Mouse (Mus musculus) monocyte, adult 2 months (primary cell): ENCODE measurements around the gene Lyve1.
"Not testable (repeated sequence)": the region's sequence is repeated elsewhere in the genome, so short reads cannot be mapped to it uniquely, and the experiment has no call there.

Source experiments
- DNase-seq, 2 experiments: peaks; one replicate each; pipeline ENCODE4 v3.0.0; 2022; ENCODE audit warnings: low spot score in 2 of 2, low read depth in 1 of 2

The Lyve1 gene

DNA sequence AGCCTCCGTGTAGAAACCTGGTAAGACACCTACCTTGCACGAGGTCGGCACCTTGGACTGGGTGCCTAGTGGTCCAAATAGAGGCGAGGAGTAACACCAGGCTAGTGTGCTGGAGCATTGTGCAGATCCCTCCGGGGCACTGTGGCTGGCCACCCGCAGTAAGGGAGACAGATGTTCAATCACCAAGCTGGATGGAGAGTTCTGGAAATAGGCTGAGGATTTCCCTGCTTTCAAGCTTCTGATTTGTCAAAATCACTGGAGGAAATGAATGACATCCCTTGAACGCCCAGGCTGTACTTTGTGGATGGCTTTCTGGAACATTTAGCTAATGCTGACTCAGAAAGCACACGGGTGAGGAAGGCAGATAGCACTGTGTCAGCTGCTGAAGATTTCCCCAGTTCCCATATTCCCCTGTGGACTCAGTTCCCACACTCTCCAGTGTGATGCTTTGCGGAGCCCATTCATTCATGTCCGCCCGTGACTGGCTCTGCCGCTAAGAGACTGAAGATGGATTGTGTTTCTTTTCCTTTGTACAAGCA, at the start of gene Lyve1:
Lyve1 (minus strand) TSS at position 489 of the 539 bp plus-strand sequence.
- no peak for DNase-seq

DNA sequence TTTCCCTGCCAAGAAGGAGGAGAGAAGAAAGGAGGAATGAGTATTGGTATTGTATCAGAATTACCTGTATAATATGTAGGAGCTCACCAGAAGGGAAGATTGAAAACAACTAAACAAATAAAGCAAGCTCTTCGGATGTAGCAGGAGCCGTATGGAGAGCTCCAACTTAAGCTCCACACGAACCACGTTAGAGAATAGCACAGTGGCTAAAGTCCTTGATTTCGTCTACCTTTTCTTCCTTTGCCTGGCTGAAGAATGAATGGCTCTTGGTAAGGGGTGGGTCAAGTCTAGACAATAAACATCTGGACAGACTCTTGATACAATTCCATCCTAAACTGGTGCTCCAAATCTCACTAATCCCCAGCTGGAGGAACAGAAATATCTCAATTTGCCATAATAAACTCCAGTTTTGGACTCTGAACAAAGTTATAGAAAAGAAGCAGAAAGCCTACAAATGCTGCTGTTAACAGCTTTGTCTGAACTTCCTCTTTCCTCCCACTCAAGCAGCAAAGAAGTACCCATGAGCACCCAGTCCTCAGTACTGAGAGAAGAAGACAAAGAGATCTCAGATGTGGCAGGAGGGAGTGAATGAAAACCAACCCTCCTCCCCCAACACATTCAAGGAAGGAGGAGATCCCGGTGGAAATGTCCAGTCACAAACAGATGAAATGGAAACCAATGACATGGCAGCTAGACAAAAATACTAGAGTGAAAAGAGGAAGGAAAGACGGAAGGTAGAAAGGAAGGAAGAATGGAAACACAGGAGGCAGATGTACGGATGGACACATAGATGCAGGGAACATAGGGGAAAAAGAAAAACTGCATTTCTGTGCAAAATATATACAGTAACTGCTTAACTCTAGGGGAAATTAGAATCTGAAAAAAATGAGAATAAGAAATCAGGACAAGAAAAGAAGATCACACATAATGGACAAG, 45.4 kb upstream of the Lyve1 start:
- DNase-seq: no peak

DNA sequence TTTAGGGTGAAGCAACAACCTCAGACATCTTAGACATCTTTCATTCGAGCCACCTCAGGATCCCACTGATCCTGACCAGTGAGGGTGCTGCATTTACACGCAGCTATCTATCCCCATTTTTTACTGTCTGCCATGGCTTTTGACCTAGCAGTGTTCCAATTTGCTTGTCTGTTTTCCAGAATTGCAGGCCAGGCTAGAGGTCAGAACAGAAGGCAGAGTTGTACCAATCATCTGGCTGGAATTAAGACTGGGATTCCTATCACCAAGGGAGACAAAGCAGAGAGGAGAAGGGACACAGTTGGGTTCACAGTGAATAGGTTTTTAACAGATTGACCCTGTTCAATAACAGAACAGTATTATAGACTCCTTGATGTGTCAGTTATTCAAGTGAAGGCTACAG, 43.5 kb upstream of the Lyve1 start:
- DNase-seq: no peak

DNA sequence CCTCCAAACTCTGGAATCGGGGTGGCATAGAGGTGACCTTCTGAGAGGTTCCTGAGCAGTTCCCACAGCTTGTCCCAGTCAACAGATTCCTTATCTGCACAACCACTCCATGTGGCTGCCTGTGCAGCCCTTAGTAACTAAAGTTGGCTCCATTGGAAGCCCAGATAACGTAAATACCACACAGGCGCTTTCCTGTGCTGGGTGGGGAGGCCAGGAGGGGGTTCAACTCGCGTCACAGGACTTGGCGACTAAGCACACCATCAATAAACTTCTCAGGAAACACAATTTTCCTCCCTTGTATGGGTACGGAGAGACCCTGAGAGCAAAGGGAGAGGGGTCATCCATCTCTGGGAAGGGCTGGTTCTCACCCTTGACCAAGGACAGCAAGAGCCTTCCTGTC, 40.2 kb upstream of the Lyve1 start:
- DNase-seq: no peak

DNA sequence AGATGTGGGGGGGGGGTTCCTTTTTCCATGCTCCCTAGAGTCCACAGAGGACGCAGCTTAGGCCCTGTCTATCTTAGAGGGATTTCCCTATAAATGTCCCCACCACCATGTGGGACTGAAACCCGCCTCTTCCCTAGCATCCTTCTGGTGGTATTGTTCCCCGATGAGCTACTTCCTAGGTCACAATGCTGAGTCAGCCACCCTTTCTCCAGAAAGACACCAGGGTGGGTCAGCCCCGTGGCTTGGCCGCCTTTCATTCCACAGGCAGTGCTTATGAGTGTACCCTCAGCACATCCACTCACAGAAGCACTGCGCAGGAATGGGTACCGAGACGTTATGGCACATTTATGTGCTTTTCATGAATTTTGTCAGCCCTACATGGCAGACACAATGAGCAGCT, 34.2 kb upstream of the Lyve1 start:
- DNase-seq: no peak

DNA sequence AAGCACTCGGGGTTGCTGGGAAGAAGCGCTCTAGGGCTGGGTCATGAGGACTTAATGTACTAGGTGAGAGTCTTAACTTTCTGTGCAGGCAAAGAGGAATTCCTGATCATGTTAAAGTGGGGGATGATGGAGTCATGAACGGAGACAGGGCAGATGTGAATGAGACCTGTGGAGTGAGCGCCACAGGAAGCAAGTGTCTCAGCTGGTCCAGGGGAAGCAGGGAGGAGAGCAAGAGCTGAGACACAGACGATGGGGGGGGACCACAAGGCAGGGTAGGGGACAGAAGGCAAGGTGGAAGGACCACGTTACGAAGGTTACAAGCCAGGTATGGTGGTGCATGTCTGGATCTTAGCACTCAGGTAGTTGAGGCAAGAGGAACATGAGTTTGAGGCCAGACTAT, 33.4 kb upstream of the Lyve1 start:
- DNase-seq: no peak

DNA sequence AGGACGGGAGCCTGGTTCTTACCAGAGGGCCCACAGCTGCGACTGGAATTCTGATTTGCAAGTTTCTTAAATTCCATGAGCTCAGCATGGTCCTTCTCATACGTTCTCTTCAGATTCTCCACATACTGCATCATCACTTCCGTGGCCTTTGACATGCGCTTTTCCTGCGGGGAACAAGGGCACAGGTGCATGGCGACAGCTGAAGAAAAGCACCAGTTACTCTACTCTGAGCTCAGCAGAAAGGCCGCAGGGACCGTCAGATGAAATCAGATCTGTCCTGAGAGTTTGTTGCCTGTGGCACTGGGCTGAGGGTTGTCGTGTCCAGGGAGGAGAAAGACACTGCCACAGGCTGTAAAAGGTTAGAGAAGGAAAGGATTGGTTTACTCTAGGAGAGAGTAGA, 32.7 kb upstream of the Lyve1 start:
- DNase-seq: not testable (repeated sequence)

DNA sequence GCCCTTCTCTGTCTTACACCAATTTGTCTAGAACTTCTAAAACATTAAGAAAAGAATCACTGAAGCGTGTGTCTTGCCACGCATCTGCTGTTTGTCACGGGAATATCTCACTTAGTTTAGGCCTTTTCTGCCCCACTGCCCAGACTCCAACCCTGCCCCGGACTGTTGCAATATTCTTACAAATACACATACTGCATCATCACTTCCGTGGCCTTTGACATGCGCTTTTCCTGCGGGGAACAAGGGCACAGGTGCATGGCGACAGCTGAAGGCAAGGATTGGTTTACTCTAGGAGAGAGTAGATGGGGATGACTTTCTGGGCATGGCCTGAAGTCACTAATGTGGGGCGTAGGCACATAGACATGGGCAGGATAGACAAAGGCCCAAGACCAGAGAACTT, 31.6 kb upstream of the Lyve1 start:
- DNase-seq: no peak

DNA sequence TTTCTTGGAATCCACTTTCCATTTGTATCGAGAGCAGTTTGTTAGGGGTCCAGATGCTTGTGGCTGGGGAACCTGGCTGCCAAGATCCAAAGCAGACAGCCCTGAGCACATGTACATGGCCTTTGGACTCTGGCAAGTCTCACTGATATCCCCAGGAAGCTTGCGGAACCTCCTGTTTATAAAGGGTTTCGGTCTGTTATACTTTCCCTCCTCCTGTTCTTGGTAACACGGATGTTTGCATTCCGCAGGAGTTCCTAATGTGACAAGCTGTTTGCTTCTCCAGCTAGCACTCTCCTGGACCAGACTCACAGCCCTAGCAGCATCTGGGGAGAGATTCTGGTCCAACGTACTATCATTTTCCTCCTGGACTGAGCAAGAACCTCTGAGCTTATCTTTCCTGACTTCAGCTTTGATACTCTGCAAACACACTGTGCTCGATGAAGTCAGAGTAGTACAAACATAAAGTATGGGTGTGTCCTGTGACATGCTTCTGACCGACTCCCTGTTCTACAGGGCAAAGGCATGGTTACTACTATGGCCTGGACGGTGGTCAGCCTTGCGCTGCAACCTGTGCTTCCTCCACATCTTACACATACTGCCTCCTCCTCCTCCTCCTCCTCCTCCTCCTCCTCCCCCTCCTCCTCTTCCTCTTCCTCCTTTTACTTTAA, 31.0 kb upstream of the Lyve1 start:
- DNase-seq: no peak

DNA sequence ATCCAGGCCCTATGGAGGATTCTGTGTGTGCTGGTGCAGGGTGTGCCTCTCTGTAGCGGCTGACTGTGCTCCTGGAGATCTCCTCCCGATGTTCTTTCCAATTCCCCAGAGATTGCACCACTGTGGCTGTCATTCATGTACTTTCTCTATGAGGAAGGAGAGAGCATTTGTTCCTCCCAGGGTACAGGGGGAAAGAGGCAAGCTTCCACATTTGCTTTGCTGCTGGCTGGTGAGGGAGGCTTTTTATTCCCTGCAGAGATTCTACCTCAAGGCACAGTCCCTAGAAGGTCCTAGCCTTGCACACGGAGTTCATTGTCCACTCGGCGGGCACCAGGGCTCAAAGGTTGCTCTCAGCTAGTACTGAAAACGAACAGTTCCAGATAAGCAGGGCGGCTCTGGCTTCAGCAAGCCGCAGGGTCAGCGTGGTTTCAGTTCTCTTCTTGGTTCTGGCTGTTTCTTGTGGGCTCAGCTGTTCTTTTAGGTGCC, 28.5 kb upstream of the Lyve1 start:
- DNase-seq: peak; percentile 26 to 36

DNA sequence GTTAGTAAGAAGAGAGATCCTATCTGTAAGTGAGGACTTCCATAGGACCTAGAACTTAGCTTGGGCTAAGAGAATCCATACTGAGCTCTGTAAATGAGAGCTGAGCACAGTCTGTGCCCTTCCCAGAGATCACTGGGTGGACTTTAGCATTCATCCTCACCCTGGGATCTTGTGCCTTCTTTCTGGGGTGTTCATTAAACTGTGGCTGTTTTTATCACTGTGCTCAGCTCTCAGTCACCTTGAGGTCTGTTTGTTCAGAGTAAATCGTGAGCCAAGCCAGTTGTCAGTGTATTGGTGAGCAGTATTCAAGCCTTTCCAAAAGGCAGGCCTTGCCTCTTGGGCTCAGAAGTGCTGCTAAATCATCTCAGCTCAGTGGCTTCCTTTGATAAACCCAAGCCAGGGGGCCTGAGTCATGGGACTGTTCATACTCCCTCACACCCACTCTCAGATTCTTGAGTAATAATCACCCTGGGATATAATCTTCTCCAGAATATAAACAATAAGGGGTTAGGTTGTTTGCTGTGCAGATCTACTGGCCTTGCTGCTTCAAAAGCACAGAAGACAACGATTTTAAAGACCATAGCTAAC, 18.8 kb upstream of the Lyve1 start:
- no peak for DNase-seq

DNA sequence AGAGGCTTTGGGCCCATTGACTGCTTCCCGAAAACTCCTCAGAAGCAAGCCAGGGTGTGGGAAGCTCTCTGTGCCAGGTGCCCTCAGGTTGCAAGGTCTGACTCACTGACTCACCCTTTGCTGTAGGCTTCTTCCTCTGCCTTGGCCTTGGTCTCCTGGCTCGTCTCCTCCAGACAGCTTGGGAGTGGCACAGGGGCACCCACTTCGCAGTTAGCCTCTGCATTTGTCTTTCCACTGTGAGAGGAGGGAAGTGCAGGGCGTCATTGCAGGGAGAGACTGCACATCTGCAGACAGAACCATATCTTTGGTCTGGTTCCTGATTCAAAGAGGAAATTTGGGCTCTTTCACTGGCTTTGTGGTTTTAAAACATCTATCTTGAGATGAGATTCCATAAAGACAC, 15.0 kb upstream of the Lyve1 start:
- DNase-seq: no peak

DNA sequence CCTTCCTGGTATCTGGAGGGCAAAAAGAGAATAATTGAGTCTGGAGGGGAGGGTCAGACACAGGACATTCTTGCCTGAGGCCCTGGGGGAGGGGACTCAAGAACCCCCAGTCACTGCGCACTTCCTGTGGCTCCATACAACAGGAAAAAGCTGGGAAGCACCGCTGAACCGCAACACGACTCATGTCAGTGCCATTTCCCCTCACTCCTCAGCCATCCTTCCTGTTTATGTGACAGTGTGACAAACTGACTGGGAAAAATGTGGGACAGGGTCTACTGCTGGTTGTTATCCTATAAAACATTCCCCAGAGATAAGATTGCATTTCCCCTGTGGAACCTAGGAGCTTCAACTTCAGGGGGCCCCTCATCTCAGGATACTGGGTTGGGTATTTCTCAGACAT, 13.9 kb upstream of the Lyve1 start:
- DNase-seq: no peak

DNA sequence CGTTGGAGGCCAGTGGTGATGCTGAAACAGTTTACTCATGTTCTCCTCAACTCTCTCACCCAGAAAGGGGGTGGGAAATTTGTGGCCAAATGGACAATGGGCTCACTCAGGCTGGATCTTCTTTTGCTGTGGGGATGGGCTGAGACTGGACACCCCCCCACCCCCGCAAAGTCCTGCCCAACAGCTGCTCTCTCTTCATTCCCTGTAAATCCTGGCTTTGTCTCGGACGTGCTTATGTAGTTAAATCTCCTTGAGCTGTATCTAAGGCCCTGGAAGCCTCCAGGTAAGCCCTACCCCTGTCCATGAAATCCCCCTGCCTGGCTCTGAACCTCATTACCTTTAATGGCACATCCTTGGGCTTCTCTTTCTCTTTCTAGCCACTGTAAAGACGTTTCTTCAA, 5.8 kb upstream of the Lyve1 start:
- no peak for DNase-seq

DNA sequence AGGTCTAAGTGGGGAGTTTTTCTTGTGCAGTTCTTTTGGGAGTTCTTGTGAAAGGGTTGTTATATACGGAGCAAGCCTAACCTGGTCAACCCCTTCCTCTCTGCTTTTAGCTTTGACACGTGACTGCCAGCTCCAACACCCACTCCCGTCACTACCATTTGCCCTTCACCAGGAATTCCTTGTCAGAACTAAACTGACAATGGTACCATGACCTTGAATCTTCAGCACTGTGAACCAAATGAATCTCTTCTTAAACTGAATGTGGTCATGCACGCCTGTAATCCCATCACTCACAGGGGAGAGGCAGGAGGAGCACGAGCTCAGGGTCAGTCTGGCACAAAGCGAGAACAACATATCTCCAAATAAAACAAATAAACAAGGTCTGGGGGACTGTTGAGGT, 4.1 kb upstream of the Lyve1 start:
- DNase-seq: no peak

DNA sequence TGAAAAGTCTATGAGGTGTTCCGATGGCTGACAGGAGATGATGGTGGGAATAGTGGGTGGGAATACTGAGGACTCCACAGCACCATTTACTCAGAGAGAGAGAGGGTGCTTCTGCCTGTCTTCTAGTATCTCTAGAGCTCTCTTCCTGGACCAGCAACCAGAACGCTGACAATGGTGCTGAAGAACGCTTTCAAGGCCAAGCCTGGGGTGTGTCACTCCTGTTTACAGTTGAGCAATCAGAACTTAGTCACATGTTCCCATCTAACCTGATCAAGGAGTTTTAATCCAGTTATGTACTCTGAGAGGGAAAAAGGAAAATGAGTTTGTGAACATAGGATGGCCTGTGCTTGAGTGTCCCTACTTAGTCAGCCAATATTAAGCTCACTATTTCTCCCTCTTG, 3.0 kb upstream of the Lyve1 start:
- DNase-seq: no peak

DNA sequence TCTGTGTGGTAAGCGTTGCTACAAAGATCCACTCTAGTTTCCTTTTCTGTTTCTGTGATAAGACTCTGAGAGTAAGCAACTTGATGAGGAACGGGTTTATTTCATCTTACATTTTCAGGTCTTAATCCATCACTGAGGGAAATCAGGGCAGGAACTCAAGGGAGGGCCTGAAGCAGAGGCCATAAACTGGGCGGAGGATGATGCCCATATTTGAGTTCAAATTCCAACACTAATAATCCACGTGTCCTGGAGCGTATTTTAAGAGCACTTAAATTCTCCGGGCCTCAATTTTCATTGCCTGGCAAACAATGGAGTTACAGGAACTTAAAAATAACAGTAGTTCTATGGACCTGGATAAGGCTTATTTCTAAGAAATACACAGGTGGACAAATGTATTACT, 2.5 kb upstream of the Lyve1 start:
- no peak for DNase-seq

DNA sequence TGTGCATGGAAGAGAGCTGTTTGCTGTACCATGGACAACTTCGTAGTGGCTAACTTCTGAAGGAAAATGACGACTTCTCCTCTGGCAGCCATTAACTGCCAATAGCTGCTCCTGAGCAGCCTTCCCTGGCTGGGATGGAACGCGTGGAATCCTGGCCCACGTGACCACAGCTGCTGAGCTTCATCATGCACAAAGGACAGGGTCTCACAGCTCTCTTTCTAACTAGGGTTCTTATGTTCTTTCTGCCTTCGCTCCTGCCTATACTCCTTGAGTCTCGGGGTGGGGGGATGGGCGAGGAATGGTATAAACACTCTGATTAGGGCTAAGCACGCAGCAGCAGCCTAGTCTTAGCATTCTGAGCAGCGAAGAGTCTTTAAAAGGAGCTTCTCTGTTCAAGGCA, 2.0 kb upstream of the Lyve1 start:
- no peak for DNase-seq

DNA sequence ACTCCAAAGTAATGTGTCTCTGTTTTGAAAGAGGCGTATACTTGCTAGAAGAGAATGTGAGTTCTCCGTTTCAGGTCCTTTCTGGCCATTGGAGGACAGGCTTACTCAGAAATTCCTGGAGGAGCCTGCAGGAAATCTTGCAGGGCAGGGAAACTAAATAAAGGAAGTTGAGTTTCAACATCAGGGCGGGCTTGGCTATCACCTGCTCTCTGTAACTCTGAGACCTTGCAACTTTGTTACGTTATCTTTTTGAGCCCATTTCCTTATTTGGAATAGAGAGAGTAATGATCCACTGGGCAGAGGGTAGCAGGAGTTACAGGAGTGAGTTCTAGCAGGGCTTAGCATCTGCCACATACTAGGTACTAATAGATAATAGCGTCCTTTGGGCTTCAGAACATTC, 2.9 kb downstream of the Lyve1 start:
- no peak for DNase-seq

DNA sequence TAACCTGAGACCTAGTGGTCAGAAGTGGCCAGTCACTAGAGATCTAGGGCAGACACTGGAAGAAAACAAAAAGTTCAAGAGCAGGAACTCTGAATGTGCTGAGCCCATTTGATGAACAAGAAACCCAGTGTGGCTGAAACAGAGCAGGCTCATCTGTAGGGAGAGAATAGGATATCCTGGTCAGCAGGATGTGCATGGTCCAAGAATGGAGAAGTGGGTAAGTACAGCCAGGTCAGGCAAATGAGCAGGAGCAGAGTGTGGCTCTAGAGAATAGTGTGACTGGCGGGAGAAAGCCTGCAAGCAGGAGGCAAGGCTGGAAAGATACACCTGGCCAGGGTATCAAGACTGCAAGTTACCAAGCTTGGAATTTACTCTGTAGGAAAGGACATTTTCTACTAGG, 7.4 kb downstream of the Lyve1 start:
- no peak for DNase-seq

DNA sequence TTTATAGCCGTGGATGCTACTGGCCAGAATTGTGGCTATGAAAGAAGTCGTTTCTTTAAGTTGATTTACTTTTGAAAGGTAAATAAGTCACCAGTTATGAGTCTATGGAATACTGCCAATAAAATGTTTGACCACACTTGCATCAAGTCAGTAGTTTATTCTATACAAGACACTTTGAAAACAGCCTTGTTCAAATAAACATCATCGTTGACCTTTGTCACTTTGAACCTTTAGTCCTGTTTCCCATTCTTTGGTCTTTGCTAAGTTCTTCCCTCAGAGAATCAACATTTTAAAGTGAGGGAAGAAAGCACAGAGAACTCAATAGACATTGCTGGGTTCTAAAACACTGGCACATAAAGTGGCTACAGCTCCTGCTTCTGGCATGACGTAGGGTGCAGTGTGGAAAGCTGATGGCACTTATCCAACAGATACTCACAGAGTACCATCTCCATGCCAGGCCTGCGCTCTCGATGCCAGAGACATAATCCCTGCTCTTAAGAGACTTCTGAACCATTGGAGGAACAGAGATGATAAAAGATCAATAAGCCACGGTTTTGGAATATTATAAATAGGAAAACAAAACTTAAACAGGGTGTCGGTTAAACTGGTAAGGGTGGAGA, 8.0 kb downstream of the Lyve1 start:
- no peak for DNase-seq
